Comparison of ENCODE assay signal across 20 mouse cellular contexts in genomic region chr9:24198254-24198653, GRCm38 (mm10).
DNase-seq lines count a peak whose midpoint lies in the region; TF ChIP-seq lines count a peak whose summit lies in the region.
"Had no signal": no experiment of that assay in that cellular context is flagged by ENCODE, and none has a peak within 500 bp of the region (broad histone marks: within the 10 kb centered on the region; RNA-seq: fewer than 3 reads in every experiment).

No protein-coding gene starts in this region.

- H3K27me3 ChIP-seq in C2C12 (ENCODE audit: control insufficient read depth, insufficient read depth, insufficient read length), result no peaks in the 10 kb centered on the region
- H3K27me3 ChIP-seq: embryonic facial prominence, embryonic 13.5 days; embryonic facial prominence, embryonic 15.5 days; forebrain, embryonic 12.5 days had no signal

- no peak overlapping the region for H3ac ChIP-seq in C2C12 (ENCODE audit: control insufficient read depth, insufficient read length, low read depth)

- no peaks in the 10 kb centered on the region for H3K36me3 ChIP-seq in C2C12 (ENCODE audit: control insufficient read depth, insufficient read depth)
- H3K36me3 ChIP-seq: embryonic facial prominence, embryonic 13.5 days; embryonic facial prominence, embryonic 15.5 days; forebrain, embryonic 10.5 days; forebrain, embryonic 12.5 days had no signal

- no peaks in the 10 kb centered on the region for H3K79me3 ChIP-seq in C2C12 (ENCODE audit: low read depth)

- H3K4me3 ChIP-seq in C2C12 (ENCODE audit: insufficient read depth, poor library complexity, severe bottlenecking), result no peak overlapping the region
- H3K4me3 ChIP-seq: embryonic facial prominence, embryonic 13.5 days; embryonic facial prominence, embryonic 15.5 days; erythroblast, embryonic 14.5 days; forebrain, embryonic 10.5 days; forebrain, embryonic 12.5 days had no signal

- no peak for TF ChIP-seq CTCF in C2C12 (IDR thresholded peaks at IDR 0.05; ENCODE audit: control insufficient read depth, insufficient read depth, insufficient read length)

- peak; percentile 25 for DNase-seq in NIH3T3 (ENCODE audit: low read depth)
- no peak for DNase-seq in layer of hippocampus, postnatal 10 days (ENCODE audit: low spot score in 2 of 2)
- no peak for DNase-seq in adrenal gland, adult 18-20 months (ENCODE audit: low spot score in 2 of 2)
- no peak for DNase-seq in cerebellum, postnatal 10 days
- DNase-seq: adrenal gland, adult 2 months; adrenal gland, postnatal 10 days; adrenal gland, postnatal 25 days; B cell, adult 2 months; cerebellum, adult 11 months; cerebellum, adult 18-20 months; cerebellum, adult 8-10 months; cerebellum, adult 9-11 months; cerebellum, postnatal 25 days; embryo, embryonic 11 days had no signal

- no peaks in the 10 kb centered on the region for H3K79me2 ChIP-seq in C2C12 (ENCODE audit: control insufficient read depth, insufficient read depth)

TF ChIP-seq in C2C12, 6 proteins besides CTCF, POLR2A, EP300 and RAD21:
- TF ChIP-seq USF1 (IDR thresholded peaks at IDR 0.05; ENCODE audit: low read depth) (no peak), FOSL1 (IDR thresholded peaks at IDR 0.05; ENCODE audit: insufficient read depth, low read length, poor library complexity, severe bottlenecking) (peak; percentile 61)
